Comparison of ENCODE assay signal across 8 mouse cellular contexts in genomic region chr4:129513086-129513767, GRCm38 (mm10). TPM values are rescaled to one million over a fixed set of nuclear protein-coding genes. Genes with fewer than 3 reads are reported as not detected.
DNase-seq lines count a peak whose midpoint lies in the region; ATAC-seq and TF ChIP-seq lines count a peak whose summit lies in the region.

TSS of gene Marcksl1 (plus strand) at chr4:129513581.

- H3K4me2 ChIP-seq in forebrain, embryonic 13.5 days = peak within 1 kb of the TSS; percentile 96
- H3K4me2 ChIP-seq in liver, embryonic 16.5 days (ENCODE audit: low read depth, low read length) = peak within 1 kb of the TSS; percentile 98
- peak within 1 kb of the TSS; percentile 93 for H3K4me2 ChIP-seq in neural tube, embryonic 12.5 days (replicated peaks)

- intact Hi-C loops in heart, postnatal 14 days (cut with DNase I) = no loop called here

- H3K27me3 ChIP-seq in forebrain, embryonic 13.5 days = no peaks in the 10 kb centered on the region
- peaks cover 34% of the 10 kb centered on the region for H3K27me3 ChIP-seq in liver, embryonic 16.5 days (ENCODE audit: control insufficient read depth, insufficient read depth, low read depth, low read length)
- no peaks in the 10 kb centered on the region for H3K27me3 ChIP-seq in neural tube, embryonic 12.5 days (replicated peaks)
- no peaks in the 10 kb centered on the region for H3K27me3 ChIP-seq in testis, adult 2 months (ENCODE audit: control insufficient read depth, insufficient read depth, low read length)

- peak within 1 kb of the TSS; percentile 100 for H3K9ac ChIP-seq in forebrain, embryonic 13.5 days
- peak within 1 kb of the TSS; percentile 65 for H3K9ac ChIP-seq in liver, embryonic 16.5 days (ENCODE audit: low read depth, low read length)
- H3K9ac ChIP-seq in neural tube, embryonic 12.5 days = peak within 1 kb of the TSS; percentile 100

- 6% methylated on average over 34 of the region's 47 CpGs for whole genome bisulfite sequencing in forebrain, embryonic 13.5 days
- 11% methylated on average over 47 of the region's 47 CpGs for WGBS in large intestine, adult 2 months
- 9% methylated on average over 47 of the region's 47 CpGs for whole genome bisulfite sequencing in liver, embryonic 16.5 days (ENCODE audit: insufficient replicate concordance)
- 4% methylated on average over 47 of the region's 47 CpGs for WGBS in neural tube, embryonic 12.5 days

- H3K9me3 ChIP-seq in forebrain, embryonic 13.5 days (replicated peaks) = no peaks in the 10 kb centered on the region
- H3K9me3 ChIP-seq in liver, embryonic 16.5 days (replicated peaks; ENCODE audit: control insufficient read depth, low read length) = no peaks in the 10 kb centered on the region
- no peaks in the 10 kb centered on the region for H3K9me3 ChIP-seq in neural tube, embryonic 12.5 days

- DNase-seq in adrenal gland, postnatal 36 days = peak; percentile 90 to 94
- peak; percentile 89 for DNase-seq in heart, postnatal 14 days
- no peak for DNase-seq in large intestine, adult 2 months (ENCODE audit: low read depth, low spot score)

- TF ChIP-seq POLR2A in testis, adult 2 months (IDR thresholded peaks at IDR 0.05; ENCODE audit: control insufficient read depth, low read depth, low read length) = peak; percentile 86

- ATAC-seq in CD4-positive, CD25-positive, alpha-beta regulatory T cell, adult 4 months = peak; percentile 79
- ATAC-seq in forebrain, embryonic 13.5 days = peak; percentile 89
- ATAC-seq in liver, embryonic 16.5 days (ENCODE audit: low read depth) = peak; percentile 79
- peak; percentile 88 for ATAC-seq in neural tube, embryonic 12.5 days (ENCODE audit: low FRiP score, low read depth)

- H3K4me3 ChIP-seq in forebrain, embryonic 13.5 days = peak within 1 kb of the TSS; percentile 100
- H3K4me3 ChIP-seq in liver, embryonic 16.5 days (ENCODE audit: low read depth, low read length) = peak within 1 kb of the TSS; percentile 72
- H3K4me3 ChIP-seq in neural tube, embryonic 12.5 days = peak within 1 kb of the TSS; percentile 100
- peak within 1 kb of the TSS; percentile 85 for H3K4me3 ChIP-seq in testis, adult 2 months (ENCODE audit: control insufficient read depth, low read depth, low read length)

- peak within 1 kb of the TSS; percentile 97 for H3K27ac ChIP-seq in forebrain, embryonic 13.5 days
- no peak within 1 kb of the TSS; the same call in 1 of the 2 replicates for H3K27ac ChIP-seq in liver, embryonic 16.5 days (ENCODE audit: low read length)
- peak within 1 kb of the TSS; percentile 99 for H3K27ac ChIP-seq in neural tube, embryonic 12.5 days
- peak within 1 kb of the TSS; percentile 10; the same call in 1 of the 2 replicates for H3K27ac ChIP-seq in testis, adult 2 months (ENCODE audit: control insufficient read depth, insufficient read depth, low read depth, low read length)

- peaks cover 50% of the 10 kb centered on the region for H3K4me1 ChIP-seq in forebrain, embryonic 13.5 days
- H3K4me1 ChIP-seq in liver, embryonic 16.5 days (ENCODE audit: control insufficient read depth, low read depth, low read length) = peaks cover 17% of the 10 kb centered on the region
- H3K4me1 ChIP-seq in neural tube, embryonic 12.5 days = peaks cover 55% of the 10 kb centered on the region
- peaks cover 13% of the 10 kb centered on the region for H3K4me1 ChIP-seq in testis, adult 2 months (ENCODE audit: control insufficient read depth, insufficient read depth, low read length)

- H3K36me3 ChIP-seq in forebrain, embryonic 13.5 days (ENCODE audit: poor library complexity, severe bottlenecking) = peaks cover 35% of the 10 kb centered on the region
- H3K36me3 ChIP-seq in liver, embryonic 16.5 days (ENCODE audit: control insufficient read depth, insufficient read depth) = peaks cover 16% of the 10 kb centered on the region
- peaks cover 29% of the 10 kb centered on the region for H3K36me3 ChIP-seq in neural tube, embryonic 12.5 days
- peaks cover 5% of the 10 kb centered on the region for H3K36me3 ChIP-seq in testis, adult 2 months (ENCODE audit: control insufficient read depth, insufficient read depth, low read length)

- no peak for TF ChIP-seq CTCF in testis, adult 2 months (IDR thresholded peaks at IDR 0.05; ENCODE audit: control insufficient read depth, insufficient read depth, insufficient replicate concordance, low read depth, low read length)

RNA-seq across cellular contexts. Expression of gene Marcksl1, which starts in this region (rescaled TPM):
- 1 to 10 TPM; 2.3 to 2.6 TPM for polyA plus RNA-seq in CD4-positive, CD25-positive, alpha-beta regulatory T cell, adult 4 months (2017; shearing (Covaris generic))
- 10 to 100 TPM; 53.0 to 56.9 TPM for total RNA-seq in adrenal gland, postnatal 36 days (2021)
- 1,756 and 1,774 TPM in 2 replicates for polyA plus RNA-seq in forebrain, embryonic 13.5 days (2015; fragmentation: Nextera tagmentation; extraction: Ambion mirVana)
- total RNA-seq in heart, postnatal 14 days (2021) = 10 to 100 TPM; 13.6 to 23.8 TPM
- polyA plus RNA-seq in large intestine, adult 2 months (2012; rRNA removed) = 29.3 and 50.1 TPM in 2 replicates
- 36.6 and 41.4 TPM in 2 replicates for polyA plus RNA-seq in liver, embryonic 16.5 days (2015; fragmentation: Nextera tagmentation; extraction: Ambion mirVana)
- 2,122 and 2,278 TPM in 2 replicates for polyA plus RNA-seq in neural tube, embryonic 12.5 days (2016; fragmentation: Nextera tagmentation; extraction: Ambion mirVana)
- polyA plus RNA-seq in testis, adult 2 months (2012; rRNA removed) = 55.6 and 69.9 TPM in 2 replicates

Comparison
In these comparisons a context has a peak if more than half of its experiments do, and no peak if none do; other contexts are left out.
1. RNA of gene Marcksl1 (polyA plus RNA-seq): 2,122 to 2,278 TPM in neural tube, embryonic 12.5 days and 1,756 to 1,774 TPM in forebrain, embryonic 13.5 days; 55.6 to 69.9 TPM in testis, adult 2 months, 29.3 to 50.1 TPM in large intestine, adult 2 months, 36.6 to 41.4 TPM in liver, embryonic 16.5 days and 2.3 to 2.6 TPM in CD4-positive, CD25-positive, alpha-beta regulatory T cell, adult 4 months; every median in the first group is over 10 times any median in the second.
2. Peak in every context shown above with its lines, with median percentiles within 50 percentile points of each other: ATAC-seq, H3K4me2 ChIP-seq, H3K4me3 ChIP-seq and H3K9ac ChIP-seq.